ENCODE assay signal across 15 mouse cellular contexts in the genomic region with DNA sequence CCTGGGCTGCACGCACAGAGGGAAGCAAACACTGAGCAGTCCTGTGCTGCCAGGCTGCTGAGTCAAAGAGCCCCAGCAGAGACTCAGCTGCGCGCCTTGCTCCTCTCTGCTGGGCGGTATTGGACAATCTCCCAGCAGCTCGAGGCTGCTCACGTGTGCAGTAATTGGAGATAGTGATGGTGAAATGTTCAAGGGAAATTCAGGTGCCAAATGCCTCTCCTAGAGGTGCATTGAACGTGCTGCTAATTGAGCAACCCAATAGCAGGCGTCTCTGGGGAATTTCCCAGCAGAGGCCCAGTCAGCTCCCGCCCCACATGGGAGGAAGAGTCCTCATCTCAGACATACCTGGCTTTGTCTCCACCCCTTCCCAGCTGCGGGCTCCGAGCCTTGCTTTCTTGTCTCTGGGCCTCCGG. TPM values are rescaled to one million over a fixed set of nuclear protein-coding genes. Genes with fewer than 3 reads are reported as not detected.
DNase-seq lines count a peak whose midpoint lies in the region; ATAC-seq and TF ChIP-seq lines count a peak whose summit lies in the region.
"Had no signal": no experiment of that assay in that cellular context is flagged by ENCODE, and none has a peak within 500 bp of the region (broad histone marks: within the 10 kb centered on the region; RNA-seq: fewer than 3 reads in every experiment).

No protein-coding gene starts in this region.

- H3K4me2 ChIP-seq in liver, embryonic 11.5 days = no peak overlapping the region
- no peak overlapping the region for H3K4me2 ChIP-seq in liver, embryonic 12.5 days
- H3K4me2 ChIP-seq in intestine, embryonic 15.5 days (replicated peaks) = no peak overlapping the region
- no peak overlapping the region for H3K4me2 ChIP-seq in hindbrain, embryonic 12.5 days (replicated peaks)
- H3K4me2 ChIP-seq: heart, embryonic 11.5 days; hindbrain, embryonic 13.5 days had no signal

- peak; percentile 39; the same call in 1 of the 2 replicates for ATAC-seq in liver, embryonic 11.5 days (replicated peaks; ENCODE audit: low FRiP score)
- no peak for ATAC-seq in liver, embryonic 12.5 days
- peak; percentile 61 for ATAC-seq in intestine, embryonic 15.5 days
- ATAC-seq in hindbrain, embryonic 12.5 days (ENCODE audit: low FRiP score) = no peak

- no peak overlapping the region for H3K4me3 ChIP-seq in liver, embryonic 11.5 days (ENCODE audit: low read depth, low read length)
- H3K4me3 ChIP-seq in liver, embryonic 12.5 days = no peak overlapping the region
- H3K4me3 ChIP-seq in intestine, embryonic 15.5 days (replicated peaks) = no peak overlapping the region
- no peak overlapping the region for H3K4me3 ChIP-seq in hindbrain, embryonic 12.5 days
- H3K4me3 ChIP-seq: hindbrain, embryonic 13.5 days; megakaryocyte, embryonic 14.5 days; myocyte had no signal

- no peak overlapping the region for H3K27ac ChIP-seq in liver, embryonic 11.5 days (ENCODE audit: low read depth, low read length)
- no peak overlapping the region for H3K27ac ChIP-seq in liver, embryonic 12.5 days
- H3K27ac ChIP-seq in intestine, embryonic 15.5 days = no peak overlapping the region
- no peak overlapping the region for H3K27ac ChIP-seq in hindbrain, embryonic 12.5 days
- H3K27ac ChIP-seq: hindbrain, embryonic 13.5 days; liver, embryonic 14.5 days had no signal

- no peak for TF ChIP-seq CTCF in brain, embryonic 14.5 days (IDR thresholded peaks at IDR 0.05; ENCODE audit: borderline replicate concordance, extremely low read depth, insufficient read depth, insufficient read length)

- WGBS in liver, embryonic 11.5 days = 51% methylated on average over 12 of the region's 12 CpGs
- 56% methylated on average over 12 of the region's 12 CpGs for WGBS in liver, embryonic 12.5 days (ENCODE audit: insufficient replicate concordance)
- 39% methylated on average over 12 of the region's 12 CpGs for WGBS in intestine, embryonic 15.5 days
- 41% methylated on average over 12 of the region's 12 CpGs for WGBS in hindbrain, embryonic 12.5 days

- H3K27me3 ChIP-seq in liver, embryonic 11.5 days (replicated peaks; ENCODE audit: control insufficient read depth, insufficient read depth, low read length) = no peaks in the 10 kb centered on the region
- H3K27me3 ChIP-seq in liver, embryonic 12.5 days (replicated peaks) = no peaks in the 10 kb centered on the region
- no peaks in the 10 kb centered on the region for H3K27me3 ChIP-seq in intestine, embryonic 15.5 days (replicated peaks)
- no peaks in the 10 kb centered on the region for H3K27me3 ChIP-seq in hindbrain, embryonic 12.5 days
- H3K27me3 ChIP-seq: megakaryocyte, embryonic 14.5 days had no signal

- no peak for TF ChIP-seq POLR2A in brain, embryonic 14.5 days (IDR thresholded peaks at IDR 0.05; ENCODE audit: borderline replicate concordance, extremely low read depth, insufficient read depth, insufficient read length, poor library complexity, severe bottlenecking)

- no peak overlapping the region for H3K9ac ChIP-seq in liver, embryonic 11.5 days (ENCODE audit: low read depth, low read length)
- H3K9ac ChIP-seq in liver, embryonic 12.5 days = no peak overlapping the region
- no peak overlapping the region for H3K9ac ChIP-seq in intestine, embryonic 15.5 days
- H3K9ac ChIP-seq in hindbrain, embryonic 12.5 days = no peak overlapping the region
- H3K9ac ChIP-seq: hindbrain, embryonic 13.5 days; liver, embryonic 14.5 days had no signal

- H3K4me1 ChIP-seq in liver, embryonic 11.5 days (replicated peaks; ENCODE audit: control insufficient read depth, insufficient read depth, low read length) = no peaks in the 10 kb centered on the region
- no peaks in the 10 kb centered on the region for H3K4me1 ChIP-seq in liver, embryonic 12.5 days
- no peaks in the 10 kb centered on the region for H3K4me1 ChIP-seq in intestine, embryonic 15.5 days (replicated peaks)
- H3K4me1 ChIP-seq in hindbrain, embryonic 12.5 days = peaks cover 5% of the 10 kb centered on the region; the same call in 1 of the 2 replicates
- H3K4me1 ChIP-seq: megakaryocyte, embryonic 14.5 days had no signal

- H3K36me3 ChIP-seq in liver, embryonic 11.5 days (ENCODE audit: control insufficient read depth, insufficient read depth, low read length) = no peaks in the 10 kb centered on the region
- no peaks in the 10 kb centered on the region for H3K36me3 ChIP-seq in liver, embryonic 12.5 days
- no peaks in the 10 kb centered on the region for H3K36me3 ChIP-seq in intestine, embryonic 15.5 days
- no peaks in the 10 kb centered on the region for H3K36me3 ChIP-seq in hindbrain, embryonic 12.5 days
- H3K36me3 ChIP-seq: G1E; hindbrain, embryonic 13.5 days had no signal

- peak; percentile 28 for DNase-seq in embryo, embryonic 11 days
- DNase-seq in embryo, embryonic 10.5 days (ENCODE audit: low spot score) = no peak
- DNase-seq in liver, embryonic 11.5 days (ENCODE audit: low spot score) = no peak
- DNase-seq in brain, embryonic 14.5 days (ENCODE audit: low read depth) = peak; percentile 39
- no peak for DNase-seq in layer of hippocampus, adult 9-11 months
- DNase-seq: kidney, postnatal 10 days had no signal

- H3K9me3 ChIP-seq in liver, embryonic 11.5 days (ENCODE audit: control insufficient read depth, low read length) = no peaks in the 10 kb centered on the region
- no peaks in the 10 kb centered on the region for H3K9me3 ChIP-seq in liver, embryonic 12.5 days (replicated peaks)
- H3K9me3 ChIP-seq in intestine, embryonic 15.5 days = no peaks in the 10 kb centered on the region
- no peaks in the 10 kb centered on the region for H3K9me3 ChIP-seq in hindbrain, embryonic 12.5 days (replicated peaks)
- H3K9me3 ChIP-seq: hindbrain, embryonic 13.5 days; megakaryocyte, embryonic 14.5 days had no signal

RNA-seq across cellular contexts. Expression of gene Gm826, which starts 20.4 kb away (rescaled TPM):
- 8.4 and 8.6 TPM in 2 replicates for polyA plus RNA-seq in liver, embryonic 11.5 days (2014; fragmentation: Nextera tagmentation; extraction: Ambion mirVana)
- 6.1 and 8.2 TPM in 2 replicates for polyA plus RNA-seq in liver, embryonic 12.5 days (2016; fragmentation: Nextera tagmentation; extraction: Ambion mirVana)
- 0.09 TPM in 1 of 2 replicates, not detected in the other for polyA plus RNA-seq in brain, embryonic 14.5 days (2012; rRNA removed)
- polyA plus RNA-seq in intestine, embryonic 15.5 days (2015; fragmentation: Nextera tagmentation; extraction: Ambion mirVana) = 15.1 and 15.3 TPM in 2 replicates
- not detected in 2 replicates for polyA plus RNA-seq in hindbrain, embryonic 12.5 days (2016; fragmentation: Nextera tagmentation; extraction: Ambion mirVana)
- polyA plus RNA-seq: G1E; hindbrain, embryonic 13.5 days; myocyte had no signal

RNA-seq across cellular contexts. Expression of gene Mafb, which starts 53.3 kb away (rescaled TPM):
- polyA plus RNA-seq in liver, embryonic 11.5 days (2014; fragmentation: Nextera tagmentation; extraction: Ambion mirVana) = 4.5 and 5.0 TPM in 2 replicates
- polyA plus RNA-seq in liver, embryonic 12.5 days (2016; fragmentation: Nextera tagmentation; extraction: Ambion mirVana) = 3.0 and 3.1 TPM in 2 replicates
- polyA plus RNA-seq in brain, embryonic 14.5 days (2012; rRNA removed) = 6.5 and 16.2 TPM in 2 replicates
- polyA plus RNA-seq in intestine, embryonic 15.5 days (2015; fragmentation: Nextera tagmentation; extraction: Ambion mirVana) = 10.1 and 12.0 TPM in 2 replicates
- polyA plus RNA-seq in hindbrain, embryonic 12.5 days (2016; fragmentation: Nextera tagmentation; extraction: Ambion mirVana) = 17.9 and 23.9 TPM in 2 replicates
- polyA plus RNA-seq: G1E had no signal

Comparison
In these comparisons a context has a peak if more than half of its experiments do, and no peak if none do; other contexts are left out.
1. DNase-seq: peak in embryo, embryonic 11 days (single experiment) and brain, embryonic 14.5 days (single experiment); none in embryo, embryonic 10.5 days (single experiment), liver, embryonic 11.5 days (single experiment) and layer of hippocampus, adult 9-11 months (single experiment).
2. ATAC-seq: peak in liver, embryonic 11.5 days (single experiment) and intestine, embryonic 15.5 days (single experiment); none in liver, embryonic 12.5 days (single experiment) and hindbrain, embryonic 12.5 days (single experiment).